Mouse (Mus musculus): Measurements from ENCODE around the gene Hcrtr1. TPM values are rescaled to one million over a fixed set of nuclear protein-coding genes. Genes with fewer than 3 reads are reported as not detected.

Hcrtr1 gene
- polyA plus RNA-seq, 1 experiment from 2014 or later, result 0.32 TPM

DNA sequence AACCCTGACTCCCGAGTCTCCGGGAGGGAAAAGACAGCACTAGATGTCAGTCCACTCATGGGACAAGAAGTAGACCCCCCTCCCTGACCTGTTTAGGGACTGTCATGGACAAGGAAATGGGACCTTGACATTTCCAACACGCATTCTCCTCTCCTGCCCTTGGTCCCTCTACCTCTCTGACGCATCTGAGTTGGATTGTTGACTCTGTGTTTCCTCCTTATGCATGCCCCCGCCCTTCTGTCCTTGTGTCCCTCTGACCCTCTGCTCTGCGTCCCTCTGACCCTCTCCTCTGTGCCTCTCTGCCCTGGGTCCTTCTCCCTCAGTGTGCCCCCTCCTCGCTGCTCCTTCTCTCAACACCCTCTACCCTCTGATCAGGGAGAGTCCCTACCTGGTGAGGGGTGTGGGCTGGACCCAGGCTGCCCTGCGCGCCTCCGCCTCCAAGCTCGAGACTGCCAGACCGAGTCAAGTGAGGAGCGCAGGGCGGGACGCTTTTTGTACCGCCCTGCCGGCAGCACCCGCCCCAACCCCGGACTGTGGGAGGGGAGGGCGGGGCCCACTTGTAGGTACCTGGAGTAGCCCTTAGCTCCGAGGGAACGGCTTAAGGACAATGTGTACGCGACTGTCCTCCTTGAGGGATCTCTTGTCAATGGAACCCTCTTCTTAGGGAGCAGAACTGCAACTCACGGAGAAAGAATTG lies 35.3 kb upstream of the Hcrtr1 start:
- no peaks in the 10 kb centered on the region for H3K9me3 ChIP-seq
- H3K27ac ChIP-seq, result peak overlapping the region; percentile 72
- H3K4me1 ChIP-seq, result peaks cover 58% of the 10 kb centered on the region
- WGBS, result 4% methylated on average over 25 of the region's 25 CpGs
- H3K27me3 ChIP-seq (ENCODE audit: poor library complexity, severe bottlenecking), result peaks cover 60% of the 10 kb centered on the region
- no peaks in the 10 kb centered on the region for H3K36me3 ChIP-seq (replicated peaks)
- DNase-seq (ENCODE audit: extremely low spot score, low spot score), result peak; percentile 49
- peak overlapping the region; percentile 45 for H3K4me3 ChIP-seq

DNA sequence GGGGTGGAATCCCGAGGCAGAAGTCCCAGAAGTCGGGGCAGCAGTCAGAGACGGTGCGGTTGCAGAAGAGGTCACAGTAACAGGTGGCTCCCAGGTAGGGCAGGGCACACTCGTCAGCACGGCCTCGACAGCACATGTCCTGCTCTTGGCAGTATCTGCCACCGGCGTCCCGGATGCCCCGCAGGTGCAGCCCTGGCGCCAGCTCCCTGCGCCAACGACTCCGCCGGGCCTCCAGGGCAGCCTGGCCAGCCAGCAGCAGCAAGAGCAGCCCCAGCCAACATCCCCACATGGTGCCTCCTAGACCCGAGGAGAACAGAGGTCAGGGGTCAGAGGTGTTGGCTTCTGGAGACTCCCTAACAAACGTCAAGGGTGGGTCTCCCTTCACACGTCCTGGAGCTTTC lies 34.8 kb upstream of the Hcrtr1 start:
- DNase-seq (ENCODE audit: extremely low spot score, low spot score), result no peak
- Histone ChIP-seq H3K4me1 (peaks cover 60% of the 10 kb centered on the region), H3K36me3 (replicated peaks) (no peaks in the 10 kb centered on the region), H3K27me3 (ENCODE audit: poor library complexity, severe bottlenecking) (peaks cover 62% of the 10 kb centered on the region), H3K9me3 (no peaks in the 10 kb centered on the region), H3K27ac (peak overlapping the region; percentile 72), H3K4me3 (peak overlapping the region; percentile 45)
- 39% methylated on average over 19 of the region's 19 CpGs for WGBS

DNA sequence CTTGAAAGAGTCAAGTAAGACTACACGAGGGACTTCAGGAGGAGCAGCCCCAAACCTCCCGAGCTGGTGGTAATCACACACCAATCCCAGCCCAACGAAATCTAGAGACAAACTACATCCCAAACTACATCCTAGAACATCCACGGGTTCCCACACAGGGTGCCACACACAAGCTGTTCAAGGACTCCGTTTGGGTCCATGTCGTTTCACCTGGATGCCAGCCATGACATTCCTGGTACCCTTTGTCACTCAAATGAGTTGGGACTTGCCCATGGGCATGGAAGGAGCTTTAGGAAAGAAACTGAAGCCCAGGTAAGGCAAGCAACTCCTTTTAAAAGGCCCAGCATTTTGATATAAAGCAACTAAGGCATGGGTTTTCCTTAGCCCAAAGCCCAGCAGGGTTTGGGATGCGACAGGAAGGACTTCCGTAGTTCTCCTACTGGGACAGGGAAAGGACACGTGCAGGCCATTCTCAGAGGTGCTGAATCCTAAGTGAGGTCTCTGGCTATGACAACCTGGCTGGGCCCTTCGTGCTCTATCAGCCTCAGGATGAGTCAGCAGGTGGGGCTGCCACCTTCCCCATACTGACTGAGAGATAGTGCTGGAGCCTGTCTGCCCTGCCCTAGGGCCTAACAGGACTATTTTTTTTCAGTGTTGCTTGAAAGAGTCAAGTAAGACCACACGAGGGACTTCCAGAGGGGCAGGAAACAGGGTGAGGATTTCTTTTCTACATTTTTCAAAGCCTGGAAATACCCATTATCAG lies 34.1 kb upstream of the Hcrtr1 start:
- 74% methylated on average over 11 of the region's 11 CpGs for WGBS
- H3K4me1 ChIP-seq, result peaks cover 67% of the 10 kb centered on the region
- no peaks in the 10 kb centered on the region for H3K36me3 ChIP-seq (replicated peaks)
- H3K27me3 ChIP-seq (ENCODE audit: poor library complexity, severe bottlenecking), result peaks cover 67% of the 10 kb centered on the region
- no peaks in the 10 kb centered on the region for H3K9me3 ChIP-seq
- no peak overlapping the region for H3K4me3 ChIP-seq
- H3K27ac ChIP-seq, result peak overlapping the region; percentile 72
- no peak for DNase-seq (ENCODE audit: extremely low spot score, low spot score)

DNA sequence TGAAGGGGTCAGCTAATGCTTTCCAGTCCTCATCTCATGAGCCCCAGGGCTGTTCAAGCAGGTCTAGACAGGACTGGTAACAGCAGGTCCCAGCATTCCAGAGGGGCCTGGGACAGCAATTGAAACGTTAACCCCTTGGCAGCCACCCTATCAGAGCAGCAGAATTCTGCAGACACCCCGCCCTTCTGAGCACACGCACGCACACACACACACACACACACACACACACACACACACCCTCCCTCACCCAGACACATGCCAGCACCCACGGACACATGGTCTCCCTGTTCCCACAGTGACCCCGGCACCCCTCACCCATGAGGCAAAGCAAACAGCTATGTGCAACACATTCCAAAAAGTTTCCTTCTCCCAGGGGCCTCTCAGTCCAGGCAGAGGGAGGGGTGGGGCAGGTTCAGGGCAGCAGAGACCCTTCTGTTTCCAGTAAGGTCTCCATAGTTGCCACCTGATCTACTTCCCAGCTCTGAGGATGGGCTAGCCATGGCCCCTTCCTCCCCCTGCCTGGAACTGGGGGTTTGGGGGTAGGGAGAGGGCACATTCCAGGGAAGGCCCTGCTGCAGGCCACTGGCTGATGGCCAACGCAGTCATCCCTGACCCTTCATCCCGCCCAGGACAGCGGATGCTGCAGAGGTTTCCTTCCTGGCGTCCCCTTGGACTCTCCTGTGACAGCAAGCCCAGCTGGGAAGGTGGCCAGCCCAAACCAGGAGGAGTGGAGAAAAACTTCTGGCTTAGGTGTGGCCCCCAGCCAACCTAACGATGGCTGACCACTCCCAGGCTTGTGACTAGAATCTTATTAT lies 33.0 kb upstream of the Hcrtr1 start:
- 73% methylated on average over 11 of the region's 11 CpGs for WGBS
- peak overlapping the region; percentile 27 for H3K4me3 ChIP-seq
- no peaks in the 10 kb centered on the region for H3K36me3 ChIP-seq (replicated peaks)
- peak; percentile 32 for DNase-seq (ENCODE audit: extremely low spot score, low spot score)
- peak overlapping the region; percentile 76 for H3K27ac ChIP-seq
- H3K9me3 ChIP-seq, result no peaks in the 10 kb centered on the region
- peaks cover 73% of the 10 kb centered on the region for H3K4me1 ChIP-seq
- H3K27me3 ChIP-seq (ENCODE audit: poor library complexity, severe bottlenecking), result peaks cover 76% of the 10 kb centered on the region

DNA sequence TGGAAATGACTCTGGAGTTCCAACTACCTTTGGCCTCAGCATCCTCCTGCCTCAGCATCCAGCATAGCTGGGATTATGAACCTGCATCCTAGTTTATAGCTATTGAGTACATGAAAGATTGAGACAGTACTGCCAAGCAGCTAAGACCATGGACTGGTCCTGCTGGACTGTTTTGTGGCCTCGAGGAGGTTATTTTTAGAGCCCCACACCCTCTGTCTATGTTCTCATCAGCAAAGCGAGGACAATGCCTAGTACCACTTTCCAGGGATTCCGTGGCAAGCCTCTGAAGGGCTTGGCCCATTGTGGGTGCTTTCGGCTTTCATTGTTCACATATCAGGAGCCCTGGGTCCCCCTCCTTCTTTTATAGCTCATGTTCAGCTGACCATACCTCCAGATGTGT lies 31.2 kb upstream of the Hcrtr1 start:
- whole genome bisulfite sequencing, result 91% methylated on average over 4 of the region's 4 CpGs
- Histone ChIP-seq H3K4me3 (no peak overlapping the region), H3K4me1 (peaks cover 68% of the 10 kb centered on the region), H3K36me3 (replicated peaks) (no peaks in the 10 kb centered on the region), H3K27me3 (ENCODE audit: poor library complexity, severe bottlenecking) (peaks cover 76% of the 10 kb centered on the region), H3K27ac (no peak overlapping the region), H3K9me3 (no peaks in the 10 kb centered on the region)
- DNase-seq (ENCODE audit: extremely low spot score, low spot score), result no peak

GRCm38 (mm10) chr4:130169411-130169971 lies 30.3 kb upstream of the Hcrtr1 start:
- no peaks in the 10 kb centered on the region for H3K36me3 ChIP-seq (replicated peaks)
- H3K9me3 ChIP-seq, result no peaks in the 10 kb centered on the region
- H3K4me1 ChIP-seq, result peaks cover 59% of the 10 kb centered on the region
- H3K27ac ChIP-seq, result no peak overlapping the region
- WGBS, result 87% methylated on average over 16 of the region's 16 CpGs
- peaks cover 76% of the 10 kb centered on the region for H3K27me3 ChIP-seq (ENCODE audit: poor library complexity, severe bottlenecking)
- H3K4me3 ChIP-seq, result no peak overlapping the region
- DNase-seq (ENCODE audit: extremely low spot score, low spot score), result no peak

- H3K9me3 ChIP-seq, result no peaks in the 10 kb centered on the region
- H3K27ac ChIP-seq, result peak overlapping the region; percentile 36; the same call in 1 of the 2 replicates
- peaks cover 56% of the 10 kb centered on the region for H3K4me1 ChIP-seq
- no peak overlapping the region for H3K4me3 ChIP-seq
- peaks cover 76% of the 10 kb centered on the region for H3K27me3 ChIP-seq (ENCODE audit: poor library complexity, severe bottlenecking)
- no peak for DNase-seq (ENCODE audit: extremely low spot score, low spot score)
- H3K36me3 ChIP-seq (replicated peaks), result no peaks in the 10 kb centered on the region
- 48% methylated on average over 16 of the region's 16 CpGs for WGBS
These were observed 29.4 kb upstream of the Hcrtr1 start for GRCm38 (mm10) chr4:130168280-130169183.

GRCm38 (mm10) chr4:130167814-130168213 lies 28.7 kb upstream of the Hcrtr1 start:
- no peak for DNase-seq (ENCODE audit: extremely low spot score, low spot score)
- no peaks in the 10 kb centered on the region for H3K36me3 ChIP-seq (replicated peaks)
- peak overlapping the region; percentile 36; the same call in 1 of the 2 replicates for H3K27ac ChIP-seq
- 54% methylated on average over 9 of the region's 9 CpGs for WGBS
- H3K27me3 ChIP-seq (ENCODE audit: poor library complexity, severe bottlenecking), result peaks cover 76% of the 10 kb centered on the region
- H3K4me3 ChIP-seq, result peak overlapping the region; percentile 9; the same call in 1 of the 2 replicates
- no peaks in the 10 kb centered on the region for H3K9me3 ChIP-seq
- H3K4me1 ChIP-seq, result peaks cover 58% of the 10 kb centered on the region

DNA sequence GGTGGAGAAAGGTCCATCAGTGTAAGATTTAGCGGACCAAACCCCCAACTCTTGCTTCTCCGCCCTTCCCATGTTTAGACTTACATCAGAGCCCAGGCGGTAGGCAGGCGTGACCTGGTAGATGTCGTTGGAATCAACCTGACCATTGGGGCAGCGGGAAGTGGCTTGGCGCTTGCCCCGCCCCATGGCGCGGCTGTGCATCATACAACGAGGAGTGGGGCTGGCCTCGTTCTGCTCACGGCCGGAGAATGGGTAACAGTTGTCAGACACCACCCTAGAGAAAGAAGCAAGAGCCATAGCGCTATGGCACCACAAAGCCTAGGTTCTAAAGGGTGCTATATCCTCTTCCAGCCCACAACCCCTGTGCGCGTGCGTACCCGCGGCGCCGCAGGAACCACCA lies 28.2 kb upstream of the Hcrtr1 start:
- peaks cover 76% of the 10 kb centered on the region for H3K27me3 ChIP-seq (ENCODE audit: poor library complexity, severe bottlenecking)
- no peaks in the 10 kb centered on the region for H3K36me3 ChIP-seq (replicated peaks)
- H3K9me3 ChIP-seq, result no peaks in the 10 kb centered on the region
- no peak for DNase-seq (ENCODE audit: extremely low spot score, low spot score)
- H3K4me3 ChIP-seq, result peak overlapping the region; percentile 9; the same call in 1 of the 2 replicates
- 46% methylated on average over 22 of the region's 22 CpGs for WGBS
- H3K27ac ChIP-seq, result no peak overlapping the region
- H3K4me1 ChIP-seq, result peaks cover 59% of the 10 kb centered on the region

DNA sequence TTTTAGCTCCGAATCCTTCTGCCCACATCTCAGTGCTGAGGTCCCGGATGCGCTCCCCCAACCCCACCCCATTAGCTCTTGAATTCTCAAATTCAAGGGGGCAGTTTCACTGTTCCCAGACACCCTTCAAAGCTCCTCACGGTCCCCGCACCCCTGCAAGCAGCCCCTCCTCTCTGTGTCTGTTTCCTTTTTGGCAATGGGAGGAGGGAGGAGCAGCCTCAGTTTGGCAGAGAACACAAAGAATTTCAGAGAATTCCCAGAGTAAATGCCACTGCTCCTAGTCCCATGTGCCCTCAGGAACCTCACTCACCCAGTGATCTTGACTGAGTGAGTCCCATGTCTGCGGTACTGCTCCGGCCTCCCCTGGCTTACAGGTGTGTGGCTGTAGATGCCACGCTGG lies 27.4 kb upstream of the Hcrtr1 start:
- DNase-seq (ENCODE audit: extremely low spot score, low spot score), result no peak
- 77% methylated on average over 8 of the region's 8 CpGs for WGBS
- Histone ChIP-seq H3K4me3 (no peak overlapping the region), H3K9me3 (no peaks in the 10 kb centered on the region), H3K27me3 (ENCODE audit: poor library complexity, severe bottlenecking) (peaks cover 81% of the 10 kb centered on the region), H3K27ac (no peak overlapping the region), H3K36me3 (replicated peaks) (no peaks in the 10 kb centered on the region), H3K4me1 (peaks cover 57% of the 10 kb centered on the region)

GRCm38 (mm10) chr4:130166061-130166460 lies 26.9 kb upstream of the Hcrtr1 start:
- Histone ChIP-seq H3K4me3 (no peak overlapping the region), H3K27ac (no peak overlapping the region), H3K9me3 (no peaks in the 10 kb centered on the region), H3K4me1 (peaks cover 55% of the 10 kb centered on the region), H3K27me3 (ENCODE audit: poor library complexity, severe bottlenecking) (peaks cover 86% of the 10 kb centered on the region), H3K36me3 (replicated peaks) (no peaks in the 10 kb centered on the region)
- 79% methylated on average over 18 of the region's 18 CpGs for WGBS
- DNase-seq (ENCODE audit: extremely low spot score, low spot score), result no peak
